Mouse (Mus musculus) regulatory T cell (primary cell): ENCODE measurements around the gene Jtb.
"Not testable (repeated sequence)": the region's sequence is repeated elsewhere in the genome, so short reads cannot be mapped to it uniquely, and the experiment has no call there.

ENCODE experiments used
- in situ Hi-C: fragments of 300-600 bp; cut with MboI, MseI; formaldehyde crosslinking; loops from one replicate; pipeline ENCODE4 v1.15.1; 2025; ENCODE audit warnings: high pct_unique_total_duplicates

The Jtb gene

DNA sequence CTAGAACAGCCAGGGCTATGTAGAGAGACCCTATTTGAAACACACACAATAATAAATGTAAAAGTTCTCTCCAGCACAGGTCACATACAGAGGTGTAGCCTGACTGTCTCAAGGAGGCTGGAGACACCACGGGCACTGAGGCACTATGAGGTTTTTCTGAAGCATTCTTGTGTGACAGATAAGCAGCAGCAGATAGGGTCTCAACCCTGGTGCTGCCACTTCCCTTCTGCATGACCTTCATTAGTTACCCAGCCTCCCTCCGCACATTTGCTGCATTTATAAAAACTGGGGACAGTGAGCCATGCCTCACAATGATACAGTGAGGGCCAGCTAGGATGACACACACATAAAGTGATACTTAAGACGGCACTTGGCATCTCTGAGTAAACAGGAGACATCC lies 8.5 kb upstream of the Jtb start:
- in situ Hi-C loops = loop anchor here (5.0 kb wide), 2 partner anchors 39 to 154 kb away; no protein-coding TSS in a partner anchor

DNA sequence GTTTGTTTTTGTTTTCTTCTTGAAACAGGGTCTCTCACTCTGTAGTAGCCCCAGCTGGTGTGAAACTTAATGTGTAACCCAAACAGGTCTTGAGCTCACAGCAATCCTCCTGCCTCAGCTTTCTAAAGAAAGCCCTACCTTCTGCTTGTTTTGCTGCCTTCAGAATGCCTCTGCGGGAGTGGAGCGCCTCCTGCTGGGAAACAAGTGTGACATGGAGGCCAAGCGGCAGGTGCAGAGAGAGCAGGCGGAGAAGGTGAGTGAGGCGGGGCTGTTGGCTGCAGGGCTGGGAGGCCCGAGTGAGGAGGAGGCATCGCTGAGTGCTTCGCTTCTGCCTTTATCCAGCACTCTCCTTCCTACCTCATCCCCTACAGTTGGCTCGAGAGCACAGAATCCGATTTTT lies 7.1 kb upstream of the Jtb start:
- in situ Hi-C loops = loop anchor here (5.0 kb wide), 2 partner anchors 38 to 153 kb away; no protein-coding TSS in a partner anchor

DNA sequence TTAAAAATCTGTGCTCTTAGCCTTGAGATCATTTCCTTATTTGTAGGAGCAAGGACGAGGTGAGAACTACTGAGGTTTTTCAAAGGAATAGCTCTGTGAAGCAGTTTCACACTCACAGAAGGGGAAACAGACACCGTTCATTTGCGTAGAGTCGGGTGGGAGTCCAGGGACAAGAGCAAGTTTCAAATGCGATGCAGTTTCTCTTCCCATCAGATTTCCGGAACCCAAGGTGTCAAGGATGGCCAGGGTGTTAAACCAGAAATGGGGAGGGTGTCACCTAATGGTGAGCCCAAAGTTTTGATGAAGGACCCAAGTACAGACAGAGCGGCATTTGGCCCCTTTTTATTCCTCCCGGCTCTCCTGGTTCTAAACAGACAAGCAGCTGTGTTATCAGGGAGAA lies 322 bp upstream of the Jtb start:
- in situ Hi-C loops = no loop called here

DNA sequence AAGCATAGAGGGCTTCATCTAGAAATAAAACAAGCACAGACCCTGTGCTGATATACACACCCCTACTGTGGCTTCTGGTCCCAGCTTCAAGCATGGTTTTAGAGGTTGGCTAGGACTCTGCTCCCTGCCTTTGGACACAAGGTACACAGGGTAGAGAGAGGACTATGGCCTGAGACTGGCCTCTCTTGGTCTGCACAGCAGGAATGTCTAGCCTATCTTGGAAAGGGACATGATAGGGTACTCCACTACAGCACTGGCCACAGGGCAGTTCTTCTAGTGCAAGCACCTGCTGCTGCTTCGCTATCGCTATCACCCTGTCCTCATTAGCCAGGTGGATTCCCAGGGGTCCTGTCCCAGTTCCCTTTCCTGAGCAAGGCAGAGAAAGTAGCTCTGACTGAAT lies 9.9 kb downstream of the Jtb start:
- in situ Hi-C loops = no loop called here

DNA sequence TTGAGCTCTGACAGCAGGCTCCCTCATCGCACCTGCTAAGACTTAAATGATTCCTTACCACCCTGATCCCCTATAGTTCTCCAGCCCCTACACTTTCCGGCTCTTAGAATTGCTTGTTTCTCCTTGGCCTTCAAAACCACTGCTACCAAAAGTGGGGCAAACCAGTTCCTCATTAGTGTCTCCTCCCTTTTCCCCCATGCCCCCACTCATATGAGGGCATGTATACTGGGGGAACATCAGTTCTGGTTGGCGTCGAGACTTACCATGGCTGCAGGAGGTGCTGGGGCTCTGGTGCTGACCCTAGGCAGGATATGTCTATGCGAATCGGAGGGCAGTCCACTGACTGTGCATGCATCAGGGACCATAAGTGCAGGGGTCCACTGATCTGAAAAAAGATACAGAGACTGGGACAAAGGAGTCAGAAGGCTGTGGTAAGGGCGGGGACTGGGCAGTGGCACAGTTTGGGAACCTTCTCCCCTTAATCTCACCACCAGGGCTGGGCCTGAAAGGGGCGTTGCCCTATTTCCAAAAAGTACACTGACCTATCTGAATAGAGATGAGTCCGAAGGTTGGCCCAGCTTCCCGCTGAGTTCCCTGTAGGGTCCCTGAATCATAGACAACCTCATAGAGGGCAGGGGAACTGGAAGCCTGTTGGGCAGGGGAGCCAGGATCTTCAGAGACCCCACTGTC lies 10.4 kb downstream of the Jtb start:
- in situ Hi-C loops = no loop called here

DNA sequence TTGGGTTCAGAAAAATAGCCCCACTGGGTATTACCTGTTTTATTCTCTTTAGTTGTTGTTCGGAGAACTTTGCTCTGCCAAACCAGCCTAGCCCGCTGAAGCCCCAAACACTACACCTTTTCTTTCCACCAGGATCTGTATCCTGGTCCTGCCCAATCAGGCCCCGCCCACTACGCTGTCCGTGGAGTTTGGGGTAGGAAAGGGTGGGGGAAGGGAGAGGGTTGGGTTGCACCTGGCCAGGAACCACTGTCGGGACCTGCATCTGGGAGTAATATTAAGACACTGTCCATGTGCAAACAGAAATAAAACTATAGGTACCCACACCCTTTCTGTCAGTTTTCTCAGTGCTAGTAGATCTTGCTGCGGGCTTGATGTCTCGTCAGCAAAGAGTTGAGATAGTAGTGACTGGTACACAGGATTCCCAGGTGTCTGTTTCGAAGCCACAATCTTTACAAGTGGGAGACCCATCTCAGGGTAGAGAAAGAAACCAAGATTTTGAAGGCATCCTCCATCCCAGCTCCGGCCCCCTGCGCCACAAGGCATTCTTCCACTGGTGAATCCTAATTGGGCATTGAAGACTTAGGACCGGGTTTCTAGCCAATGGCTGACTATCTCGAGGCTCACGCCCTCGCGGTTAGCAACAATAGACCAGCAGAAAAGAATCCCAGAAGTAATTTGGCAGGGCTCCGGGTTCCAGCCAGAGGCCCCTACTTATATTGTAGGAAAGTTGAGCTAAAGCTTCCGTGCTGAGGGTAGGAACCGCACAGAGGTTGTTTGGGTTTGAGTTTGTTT lies 11.8 kb downstream of the Jtb start, which contains the start of gene Creb3l4:
Creb3l4 (minus strand) TSS at position 529 of the 792 bp plus-strand sequence.
- in situ Hi-C loops = no loop called here

DNA sequence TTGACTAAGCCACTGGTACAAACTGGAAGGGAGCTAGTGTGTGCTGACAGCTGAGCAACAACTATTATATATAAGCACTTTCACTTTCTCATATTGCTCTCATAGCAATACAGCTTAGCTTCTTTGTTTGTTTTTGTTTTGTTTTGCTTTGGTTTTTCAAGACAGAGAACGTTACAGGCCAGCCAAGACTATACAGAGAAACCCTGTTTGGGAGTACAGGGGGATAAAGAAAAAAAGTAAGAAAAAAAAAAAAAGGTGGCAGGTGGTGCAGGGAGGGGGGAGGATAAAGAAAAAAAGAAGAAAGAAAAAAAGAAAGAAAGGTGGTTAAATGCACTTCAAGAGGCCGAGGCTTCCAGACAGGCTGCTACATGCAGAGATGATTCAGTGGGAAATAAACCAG lies 14.0 kb downstream of the Jtb start:
- in situ Hi-C loops = no loop called here

DNA sequence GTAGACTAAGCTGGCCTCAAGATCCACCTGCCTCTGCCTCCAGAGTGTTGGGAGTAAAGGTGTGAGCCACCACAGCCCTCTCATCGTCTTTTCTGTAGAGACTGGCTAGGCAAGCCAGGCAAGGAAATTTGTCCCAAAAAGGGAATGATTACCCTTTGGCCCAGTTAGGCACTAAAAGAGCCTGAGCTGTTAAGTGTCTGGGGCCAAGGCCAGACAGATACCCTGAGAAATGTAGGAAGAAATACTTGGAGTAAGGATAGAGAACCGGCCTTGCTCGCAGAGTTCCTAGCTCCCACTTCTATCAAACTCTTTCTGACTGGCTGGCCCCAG lies 16.2 kb downstream of the Jtb start:
- in situ Hi-C loops = no loop called here

DNA sequence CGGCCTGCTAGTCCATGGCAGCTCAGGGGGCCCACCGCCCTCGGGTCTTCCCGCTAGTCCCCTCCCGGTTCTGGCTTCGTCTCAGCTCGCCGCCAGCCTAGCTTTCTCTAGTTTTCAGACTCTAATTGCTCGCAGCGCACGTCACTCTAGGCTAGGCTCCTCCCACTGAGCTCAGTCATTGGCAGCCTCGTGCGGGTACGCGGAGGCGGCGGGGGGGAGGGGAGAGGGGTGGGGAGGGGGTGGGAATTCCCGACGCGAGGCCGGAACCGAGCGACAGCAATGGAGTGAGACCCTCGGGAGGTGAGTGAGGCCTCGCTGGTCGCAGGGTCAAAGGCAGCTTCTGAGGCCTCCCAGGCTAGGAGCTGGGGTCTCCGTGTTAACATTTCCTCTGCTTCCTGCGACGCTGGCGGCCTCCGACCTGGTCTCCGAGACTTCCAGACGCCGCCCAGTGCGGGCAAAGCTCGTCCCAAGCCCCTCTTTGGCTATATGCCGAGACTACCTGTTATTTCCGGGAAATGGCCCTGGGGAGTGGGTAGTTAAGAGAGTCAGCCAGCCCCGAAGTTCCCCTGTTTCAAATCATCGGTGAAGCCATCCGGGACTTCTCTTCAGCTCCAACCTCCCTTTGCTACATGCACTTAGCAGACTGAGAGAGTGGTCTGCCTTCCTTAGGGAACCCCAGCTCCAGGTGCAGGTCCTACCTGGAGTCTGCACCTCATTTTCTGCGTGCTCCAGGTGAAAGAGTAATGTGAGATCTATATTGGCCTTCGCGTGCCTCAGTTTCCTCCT lies 16.8 kb downstream of the Jtb start, which contains the start of gene Slc39a1:
Slc39a1 (plus strand) TSS at position 213 of the 786 bp plus-strand sequence.
- in situ Hi-C loops = no loop called here

DNA sequence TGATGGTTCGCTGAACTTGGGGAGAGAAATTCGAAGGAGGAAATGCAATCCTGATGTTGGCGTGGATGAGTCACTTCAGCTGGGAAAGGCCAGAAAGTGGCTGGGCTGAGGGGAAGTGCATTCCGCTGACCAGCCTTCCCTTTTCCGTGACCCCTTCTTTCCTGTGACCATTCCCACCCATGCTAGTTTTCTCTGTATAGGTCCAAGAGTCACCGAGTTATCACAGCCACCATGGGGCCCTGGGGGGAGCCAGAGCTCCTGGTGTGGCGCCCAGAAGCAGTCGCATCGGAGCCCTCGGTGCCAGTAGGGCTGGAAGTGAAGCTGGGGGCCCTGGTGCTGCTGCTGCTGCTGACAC lies 17.3 kb downstream of the Jtb start:
- in situ Hi-C loops = no loop called here

DNA sequence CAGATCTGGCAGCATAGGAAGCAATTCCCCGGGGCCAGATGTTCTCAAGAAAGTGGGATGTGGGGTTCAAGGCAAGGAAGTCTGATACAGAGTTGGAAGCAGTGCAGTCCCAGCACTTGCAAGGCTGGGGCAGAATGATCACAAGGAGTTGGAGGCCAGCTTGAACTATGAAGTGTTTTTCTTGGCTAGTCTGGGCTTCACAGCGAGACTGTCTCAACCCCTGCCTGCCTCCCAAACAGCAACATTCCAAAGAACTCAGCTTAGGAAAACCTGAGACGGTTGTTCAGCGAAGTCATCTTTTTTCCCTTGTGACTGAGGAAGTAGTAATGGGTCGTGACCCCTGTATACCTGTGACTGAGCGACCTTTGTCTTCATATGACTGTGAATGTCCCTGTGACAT lies 19.4 kb downstream of the Jtb start:
- in situ Hi-C loops = no loop called here

DNA sequence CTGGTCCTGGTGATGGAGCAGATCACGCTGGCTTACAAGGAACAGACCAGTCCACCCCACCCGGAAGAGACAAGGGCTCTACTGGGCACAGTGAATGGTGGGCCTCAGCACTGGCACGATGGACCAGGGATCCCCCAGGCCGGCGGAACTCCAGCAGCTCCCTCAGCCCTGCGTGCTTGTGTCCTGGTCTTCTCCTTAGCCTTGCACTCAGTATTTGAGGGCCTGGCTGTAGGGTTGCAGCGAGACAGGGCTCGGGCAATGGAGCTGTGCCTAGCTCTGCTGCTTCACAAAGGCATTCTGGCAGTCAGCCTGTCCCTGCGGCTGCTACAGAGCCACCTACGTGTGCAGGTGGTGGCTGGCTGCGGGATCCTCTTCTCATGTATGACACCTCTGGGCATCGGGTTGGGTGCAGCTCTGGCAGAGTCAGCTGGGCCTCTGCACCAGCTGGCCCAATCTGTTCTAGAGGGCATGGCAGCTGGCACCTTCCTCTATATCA lies 20.4 kb downstream of the Jtb start:
- in situ Hi-C loops = not testable (repeated sequence)

DNA sequence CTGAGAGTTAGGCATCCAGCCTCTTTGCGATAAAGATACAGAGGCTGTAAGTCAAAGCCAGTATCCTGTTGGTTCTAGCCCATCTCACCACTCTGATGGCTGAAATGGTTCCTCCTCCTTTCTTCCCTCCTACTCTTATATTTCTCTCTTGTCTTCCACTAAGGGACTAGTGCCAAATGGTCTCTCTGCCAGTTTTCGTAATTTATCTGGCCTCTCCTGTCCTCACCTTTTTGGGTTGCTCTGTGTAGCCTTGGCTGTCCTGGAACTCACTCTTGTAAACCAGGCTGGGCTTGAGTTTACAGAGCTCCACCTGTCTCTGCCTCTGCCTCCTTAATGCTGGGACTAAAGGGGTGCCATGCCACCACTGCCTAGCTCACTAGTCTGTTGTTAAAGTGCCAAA lies 21.3 kb downstream of the Jtb start:
- in situ Hi-C loops = not testable (repeated sequence)

DNA sequence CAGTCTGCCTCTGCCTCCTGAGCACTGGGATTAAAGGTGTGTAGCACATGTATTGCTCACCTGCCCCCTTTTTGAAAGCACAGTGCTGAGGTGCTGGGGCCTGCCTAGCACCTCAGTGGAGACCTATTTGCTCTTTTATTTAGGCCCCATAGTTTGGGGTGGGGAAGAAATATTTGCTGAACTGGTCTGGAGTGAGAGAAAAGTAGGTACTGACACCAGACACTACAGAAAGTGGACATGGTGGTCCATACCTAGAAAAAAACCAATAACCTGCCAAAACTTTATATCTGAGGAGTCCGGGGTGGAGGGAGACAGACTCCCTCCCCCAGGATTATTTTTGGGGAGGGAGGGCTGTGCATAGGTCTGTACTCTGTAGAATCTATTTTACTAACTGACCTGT lies 21.8 kb downstream of the Jtb start:
- in situ Hi-C loops = not testable (repeated sequence)

DNA sequence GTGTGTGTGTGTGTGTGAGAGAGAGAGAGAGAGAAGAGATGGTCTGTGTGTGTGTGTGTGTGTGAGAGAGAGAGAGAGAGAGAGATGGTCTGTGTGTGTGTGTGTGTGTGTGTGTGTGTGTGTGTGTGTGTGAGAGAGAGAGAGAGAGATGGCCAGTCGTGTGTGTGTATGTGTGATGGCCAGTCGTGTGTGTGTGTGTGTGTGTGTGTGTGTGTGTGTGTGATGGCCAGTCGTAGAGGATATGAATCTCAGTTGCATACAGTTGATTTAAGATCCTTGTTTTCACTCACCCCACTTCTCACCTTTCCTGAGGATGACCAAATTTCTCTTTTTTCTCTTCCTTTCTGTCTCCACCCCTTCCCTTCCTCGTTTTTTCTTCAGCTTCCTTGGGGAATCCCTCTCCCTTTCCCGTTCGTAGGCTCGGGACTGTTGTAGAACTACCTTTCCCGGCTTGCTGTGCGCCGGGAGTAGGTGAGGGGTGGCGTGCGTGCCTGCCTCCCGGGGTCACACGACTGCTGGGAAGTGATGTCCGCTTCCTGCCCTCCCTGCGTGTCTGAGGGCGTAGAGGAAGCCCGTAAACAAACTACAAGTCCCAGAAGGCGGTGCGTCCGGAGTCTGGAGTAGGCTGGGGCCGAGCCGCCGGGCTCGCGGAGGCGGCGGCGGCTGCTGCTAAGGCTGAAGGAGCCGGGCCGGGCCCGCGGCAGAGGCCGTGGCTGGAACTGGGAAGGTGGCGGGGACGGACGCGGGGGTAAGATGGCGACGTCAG lies 22.4 kb downstream of the Jtb start, which contains the start of gene Crtc2:
Crtc2 (plus strand) TSS at position 511 of the 766 bp plus-strand sequence.
- in situ Hi-C loops = no loop called here

DNA sequence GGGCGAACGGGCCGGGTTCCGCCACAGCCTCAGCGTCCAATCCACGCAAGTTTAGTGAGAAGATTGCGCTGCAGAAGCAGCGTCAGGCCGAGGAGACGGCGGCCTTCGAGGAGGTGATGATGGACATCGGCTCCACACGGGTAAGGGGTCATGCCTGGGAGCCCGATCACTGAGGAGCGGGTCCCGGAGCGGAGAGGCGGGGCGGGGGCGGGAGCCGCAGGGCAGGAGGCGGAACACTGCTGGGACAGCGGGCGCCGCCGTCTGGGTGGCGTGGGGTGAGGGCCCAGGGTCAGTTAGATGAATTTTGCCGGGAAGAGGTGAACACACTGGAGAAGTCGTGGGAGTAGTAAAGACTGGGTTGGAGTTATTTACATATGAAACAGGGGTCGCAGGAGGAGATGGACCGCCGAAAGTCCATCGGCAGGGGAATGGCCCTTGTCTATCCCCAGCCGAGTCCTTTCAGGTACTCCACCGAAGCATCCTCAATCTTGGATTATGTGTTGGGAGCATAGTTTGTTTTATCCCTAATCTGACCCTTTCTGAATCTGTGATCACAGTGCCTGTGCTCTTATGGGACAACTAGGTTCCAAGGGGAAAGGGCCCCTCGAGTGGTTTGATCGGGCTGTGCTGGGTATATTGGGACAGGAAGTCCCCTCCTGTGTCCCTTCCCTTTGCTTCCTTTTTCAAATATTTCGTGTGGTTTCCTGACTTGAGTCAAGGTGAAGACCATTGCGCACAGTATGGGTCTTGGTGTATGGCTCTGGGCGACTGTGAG lies 23.2 kb downstream of the Jtb start:
- in situ Hi-C loops = no loop called here

DNA sequence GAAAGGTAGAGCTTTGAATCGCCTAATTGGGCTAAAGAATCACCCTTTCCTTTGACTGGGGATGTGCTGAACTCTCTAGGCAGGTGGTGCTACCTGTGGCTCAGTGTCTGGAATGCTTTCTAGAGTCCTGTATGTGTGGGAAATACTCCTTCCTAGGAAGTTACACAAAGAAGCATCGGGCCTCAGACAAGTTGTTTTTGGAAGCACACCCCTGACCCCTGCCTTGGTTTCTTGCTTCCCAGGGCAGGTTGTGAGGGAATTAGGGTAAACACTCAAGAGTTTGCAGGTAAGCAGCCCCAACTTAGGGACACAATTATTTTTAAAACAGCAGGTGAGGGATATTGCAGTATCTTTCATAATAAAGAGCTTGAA lies 23.8 kb downstream of the Jtb start:
- in situ Hi-C loops = no loop called here

DNA sequence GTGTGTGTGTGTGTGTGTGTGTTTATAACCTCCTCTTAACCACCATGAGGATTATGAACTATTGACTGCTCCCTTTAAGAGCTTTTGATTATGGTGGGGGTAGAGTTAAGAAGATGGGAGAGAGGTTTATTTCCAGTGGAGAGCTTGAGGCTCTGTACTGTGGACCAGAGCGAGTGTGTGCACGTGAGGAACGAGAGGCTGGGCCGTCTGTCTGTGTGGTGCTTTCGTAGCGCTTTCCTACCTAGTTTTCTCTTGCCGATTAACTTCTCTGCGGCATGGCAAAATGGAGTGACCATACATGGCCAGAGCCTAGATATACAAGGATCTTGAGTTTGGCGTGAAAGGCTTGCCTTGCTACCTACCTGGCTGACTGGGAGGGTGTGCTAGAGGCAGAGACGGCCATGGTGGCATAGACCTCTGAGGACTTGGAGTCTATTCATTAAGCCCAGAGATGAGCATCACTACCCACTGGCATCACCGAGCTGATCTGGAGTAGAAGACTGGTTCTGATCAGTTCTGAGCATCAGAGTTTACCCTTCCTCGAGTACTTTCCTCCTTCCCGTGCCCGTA lies 24.5 kb downstream of the Jtb start:
- in situ Hi-C loops = no loop called here

DNA sequence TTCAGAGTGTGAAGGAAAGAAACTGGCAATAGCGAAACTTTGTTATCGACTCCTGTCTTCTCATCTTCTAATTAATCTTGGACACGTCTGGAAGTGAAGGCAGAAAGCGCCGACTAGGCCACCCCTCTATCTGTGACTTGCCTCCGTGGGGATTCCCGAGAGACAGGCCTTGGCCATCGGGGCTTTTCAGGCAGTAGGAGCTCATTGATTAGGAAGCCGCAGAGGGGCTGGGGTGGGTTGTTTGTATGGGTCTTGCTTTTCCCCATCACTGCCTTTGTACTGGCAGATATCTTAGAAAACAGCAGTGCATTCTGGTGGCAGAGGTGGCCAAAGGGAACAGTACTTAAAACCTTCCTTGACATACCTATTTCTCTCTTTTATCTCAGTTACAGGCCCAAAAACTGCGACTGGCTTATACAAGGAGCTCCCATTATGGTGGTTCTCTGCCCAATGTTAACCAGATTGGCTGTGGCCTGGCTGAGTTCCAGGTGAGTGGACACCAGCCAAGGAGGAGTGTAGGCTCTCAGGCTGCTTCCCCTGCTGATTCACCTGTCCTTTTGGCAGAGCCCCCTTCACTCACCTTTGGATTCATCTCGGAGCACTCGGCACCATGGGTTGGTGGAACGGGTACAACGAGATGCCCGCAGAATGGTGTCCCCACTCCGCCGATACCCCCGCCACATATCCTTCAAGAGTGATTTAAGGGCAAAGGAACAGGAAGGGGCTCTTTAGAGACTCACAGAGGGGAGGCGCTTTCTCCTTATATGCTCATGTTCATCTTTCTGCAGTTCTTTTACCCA lies 25.5 kb downstream of the Jtb start:
- in situ Hi-C loops = no loop called here

DNA sequence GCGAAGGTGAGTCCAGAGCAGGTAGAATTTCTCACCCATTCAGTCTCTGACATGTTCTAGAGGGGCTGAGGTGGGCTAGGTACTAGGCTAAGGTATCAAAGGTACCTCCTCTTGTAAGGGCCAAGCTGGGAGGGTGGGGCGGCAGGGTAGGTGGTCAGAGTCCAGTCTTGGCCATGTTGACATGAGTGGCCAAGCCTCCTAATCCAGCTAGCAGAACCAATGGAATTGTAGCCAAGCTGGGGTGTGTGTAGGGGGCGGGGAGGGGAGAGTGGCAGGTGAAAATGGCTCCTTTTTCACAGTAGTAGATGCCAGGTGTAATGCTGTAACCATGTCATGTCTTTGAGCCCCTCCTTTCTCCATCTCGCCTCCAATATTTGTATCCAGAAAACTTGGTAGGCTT lies 27.1 kb downstream of the Jtb start:
- in situ Hi-C loops = no loop called here
